Mouse (Mus musculus) hindbrain, postnatal 0 days (tissue): ENCODE measurements around the gene Cpne6. TPM values are rescaled to one million over a fixed set of nuclear protein-coding genes. Genes with fewer than 3 reads are reported as not detected.

ENCODE experiments used
- ATAC-seq: fragments of 200-750 bp; cut with Nextera tagmentation; 2 replicates; pipeline ENCODE4 v1.8.0; 2017; ENCODE audit warnings: mild to moderate bottlenecking, moderate TSS enrichment, moderate library complexity
- DNase-seq: peaks from one replicate; pipeline ENCODE4 v3.0.0-alpha.2; 2015; ENCODE audit warnings: low spot score
- H3K27ac ChIP-seq: fragments of 300-500 bp; sonication (generic); 2 replicates; pipeline ENCODE4 v1.5.1; 2014; ENCODE audit warnings: mild to moderate bottlenecking
- H3K27me3 ChIP-seq: fragments of 300-500 bp; sonication (generic); 2 replicates; pipeline ENCODE4 v1.6.1; 2014; ENCODE audit warnings: low read length, mixed read lengths; ENCODE audit not compliant: insufficient read depth
- H3K36me3 ChIP-seq: fragments of 300-500 bp; sonication (generic); 2 replicates; pipeline ENCODE4 v1.6.1; 2014; ENCODE audit warnings: low read length, mixed read lengths; ENCODE audit not compliant: insufficient read depth
- H3K4me1 ChIP-seq: fragments of 300-500 bp; sonication (generic); 2 replicates; pipeline ENCODE4 v1.6.1; 2014; ENCODE audit warnings: antibody characterized with exemption, low read length, mixed read lengths; ENCODE audit not compliant: insufficient read depth
- H3K4me2 ChIP-seq: fragments of 300-500 bp; sonication (generic); 2 replicates; pipeline ENCODE4 v1.6.1; 2014; ENCODE audit warnings: low read depth, mild to moderate bottlenecking, low read length, moderate library complexity, mixed read lengths
- H3K4me3 ChIP-seq: fragments of 300-500 bp; sonication (generic); 2 replicates; pipeline ENCODE4 v1.5.1; 2014; ENCODE audit warnings: low read length
- H3K9ac ChIP-seq: fragments of 300-500 bp; sonication (generic); replicated peaks from 2 replicates; pipeline ENCODE4 v1.6.1; 2014; ENCODE audit warnings: mild to moderate bottlenecking, low read length, moderate library complexity, mixed read lengths
- H3K9me3 ChIP-seq: fragments of 300-500 bp; sonication (generic); 2 replicates; pipeline ENCODE4 v1.6.1; 2016; ENCODE audit warnings: low read length, mixed read lengths
- CTCF ChIP-seq: IDR thresholded peaks from 2 replicates; pipeline ENCODE4 v1.5.1; 2016; ENCODE audit warnings: antibody characterized with exemption, control low read depth, low read depth
- WGBS: fragments of 180-500 bp; shearing (Covaris S2); extraction: QIAGEN DNeasy Blood & Tissue Kit; methylation state at CpG from one replicate; pipeline ENCODE4 v1.1.7; 2014; 5-methylcytosine and 5-hydroxymethylcytosine counted together
- polyA plus RNA-seq: library from polyadenylated mRNA; unstranded; fragments of >200 nt; fragmentation: Nextera tagmentation; extraction: Ambion mirVana; gene quantifications from 2 replicates; pipeline ENCODE4 v1.2.1, GENCODE M21; 2015
- total RNA-seq: library from RNA; depleted of rRNA; stranded (reverse); fragments of >200 nt; gene quantifications from 2 replicates; pipeline ENCODE4 v1.2.3, GENCODE M21; 2014

Gene Cpne6
- total and polyA plus RNA-seq, 2 experiments from 2014 or later = 19.7 to 25.3 TPM

- no peak for DNase-seq
- Histone ChIP-seq H3K9ac (no peak overlapping the region), H3K27me3 (no peaks in the 10 kb centered on the region), H3K4me2 (no peak overlapping the region), H3K4me3 (no peak overlapping the region), H3K9me3 (no peaks in the 10 kb centered on the region), H3K36me3 (peaks cover 26% of the 10 kb centered on the region), H3K27ac (no peak overlapping the region), H3K4me1 (peaks cover 8% of the 10 kb centered on the region)
- 36% methylated on average over 9 of the region's 9 CpGs for WGBS
- TF ChIP-seq CTCF = no peak
- no peak for ATAC-seq
Measured at GRCm38 (mm10) chr14:55544334-55544733, 34.1 kb downstream of the Cpne6 start.

GRCm38 (mm10) chr14:55550191-55550590 is 39.9 kb downstream of the Cpne6 start:
- WGBS = 65% methylated on average over 6 of the region's 6 CpGs
- no peak for DNase-seq
- TF ChIP-seq CTCF = no peak
- H3K36me3 ChIP-seq = peaks cover 18% of the 10 kb centered on the region
- H3K4me2 ChIP-seq = no peak overlapping the region
- no peaks in the 10 kb centered on the region for H3K27me3 ChIP-seq
- H3K27ac ChIP-seq = no peak overlapping the region
- no peaks in the 10 kb centered on the region for H3K9me3 ChIP-seq
- no peak overlapping the region for H3K4me3 ChIP-seq
- no peaks in the 10 kb centered on the region for H3K4me1 ChIP-seq
- H3K9ac ChIP-seq = no peak overlapping the region
- ATAC-seq = no peak

DNA sequence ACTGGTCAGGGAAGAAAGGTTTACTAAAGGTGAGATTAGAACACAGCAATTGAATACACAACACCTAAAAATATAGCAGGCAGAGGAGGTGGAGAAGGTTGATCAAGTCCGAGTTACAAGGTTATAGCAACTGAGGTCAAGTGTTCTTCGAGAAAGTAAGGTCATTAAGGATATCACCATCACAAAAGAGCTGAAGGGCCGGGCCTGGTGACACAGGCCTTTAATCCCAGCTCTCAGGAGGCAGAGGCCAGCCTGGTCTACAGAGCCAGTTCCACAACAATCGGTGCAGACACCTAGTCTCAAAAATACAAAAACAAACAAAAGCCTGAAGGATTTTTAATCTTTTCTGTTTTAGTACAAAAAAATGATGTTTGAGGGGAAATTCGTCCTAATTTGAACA is 41.1 kb downstream of the Cpne6 start:
- no peaks in the 10 kb centered on the region for H3K27me3 ChIP-seq
- H3K27ac ChIP-seq = no peak overlapping the region
- H3K4me1 ChIP-seq = no peaks in the 10 kb centered on the region
- H3K4me3 ChIP-seq = no peak overlapping the region
- no peak overlapping the region for H3K9ac ChIP-seq
- TF ChIP-seq CTCF = no peak
- H3K9me3 ChIP-seq = no peaks in the 10 kb centered on the region
- ATAC-seq (no peak), DNase-seq (no peak)
- peaks cover 16% of the 10 kb centered on the region for H3K36me3 ChIP-seq
- 71% methylated on average over 5 of the region's 5 CpGs for WGBS
- no peak overlapping the region for H3K4me2 ChIP-seq

- 91% methylated on average over 8 of the region's 8 CpGs for WGBS
- H3K9ac ChIP-seq = no peak overlapping the region
- TF ChIP-seq CTCF = no peak
- H3K9me3 ChIP-seq = no peaks in the 10 kb centered on the region
- H3K27ac ChIP-seq = no peak overlapping the region
- DNase-seq (no peak), ATAC-seq (no peak)
- no peak overlapping the region for H3K4me2 ChIP-seq
- no peaks in the 10 kb centered on the region for H3K4me1 ChIP-seq
- no peaks in the 10 kb centered on the region for H3K27me3 ChIP-seq
- peaks cover 16% of the 10 kb centered on the region for H3K36me3 ChIP-seq
- no peak overlapping the region for H3K4me3 ChIP-seq
Measured at GRCm38 (mm10) chr14:55551794-55552193, 41.5 kb downstream of the Cpne6 start.

DNA sequence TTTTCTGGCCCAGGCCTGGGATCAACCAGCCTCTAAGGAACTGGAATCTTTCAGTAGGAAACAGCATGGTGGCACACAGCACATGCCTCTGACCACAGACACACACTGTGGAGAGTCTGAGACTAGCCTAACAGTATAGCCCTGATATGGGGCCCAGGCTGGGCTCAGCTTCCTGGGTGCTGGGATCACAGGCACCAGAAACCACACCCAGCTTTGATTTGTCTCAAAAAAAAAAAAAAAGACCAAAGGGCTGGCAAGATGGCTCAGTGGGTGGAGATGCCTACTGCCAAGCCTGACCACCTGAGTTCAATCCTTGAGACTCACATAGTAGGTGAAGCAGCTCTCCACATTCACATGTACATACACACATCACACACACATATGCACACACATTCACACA is 44.4 kb downstream of the Cpne6 start:
- H3K4me3 ChIP-seq = no peak overlapping the region
- no peak for ATAC-seq
- H3K4me2 ChIP-seq = no peak overlapping the region

GRCm38 (mm10) chr14:55555788-55556187 is 45.5 kb downstream of the Cpne6 start:
- DNase-seq = no peak
- no peak for TF ChIP-seq CTCF
- H3K9ac ChIP-seq = no peak overlapping the region
- no peaks in the 10 kb centered on the region for H3K36me3 ChIP-seq
- H3K4me2 ChIP-seq = no peak overlapping the region
- no peaks in the 10 kb centered on the region for H3K4me1 ChIP-seq
- H3K27ac ChIP-seq = no peak overlapping the region
- no peaks in the 10 kb centered on the region for H3K9me3 ChIP-seq
- H3K4me3 ChIP-seq = no peak overlapping the region
- WGBS = 84% methylated on average over 3 of the region's 3 CpGs
- ATAC-seq = no peak
- no peaks in the 10 kb centered on the region for H3K27me3 ChIP-seq

More for the DNA sequence above, 44.4 kb downstream of the Cpne6 start:
- H3K9me3 ChIP-seq = no peaks in the 10 kb centered on the region
- no peaks in the 10 kb centered on the region for H3K4me1 ChIP-seq
- no peak overlapping the region for H3K9ac ChIP-seq
- H3K27me3 ChIP-seq = no peaks in the 10 kb centered on the region
- TF ChIP-seq CTCF = no peak
- H3K27ac ChIP-seq = no peak overlapping the region
- no peaks in the 10 kb centered on the region for H3K36me3 ChIP-seq
- no peak for DNase-seq

- 31% methylated on average over 5 of the region's 5 CpGs for WGBS
- H3K4me3 ChIP-seq = no peak overlapping the region
- H3K4me2 ChIP-seq = no peak overlapping the region
- DNase-seq (peak; percentile 83), ATAC-seq (no peak)
- no peaks in the 10 kb centered on the region for H3K27me3 ChIP-seq
- H3K4me1 ChIP-seq = peaks cover 11% of the 10 kb centered on the region
- no peak overlapping the region for H3K27ac ChIP-seq
- no peak overlapping the region for H3K9ac ChIP-seq
- no peaks in the 10 kb centered on the region for H3K36me3 ChIP-seq
- peak; percentile 87 for TF ChIP-seq CTCF
- H3K9me3 ChIP-seq = no peaks in the 10 kb centered on the region
Measured at GRCm38 (mm10) chr14:55557003-55557402, 46.8 kb downstream of the Cpne6 start.

- H3K9ac ChIP-seq = no peak overlapping the region
- no peak overlapping the region for H3K27ac ChIP-seq
- no peaks in the 10 kb centered on the region for H3K9me3 ChIP-seq
- DNase-seq = no peak
- H3K27me3 ChIP-seq = no peaks in the 10 kb centered on the region
- H3K4me1 ChIP-seq = peaks cover 15% of the 10 kb centered on the region
- H3K4me3 ChIP-seq = no peak overlapping the region
- TF ChIP-seq CTCF = no peak
- ATAC-seq = no peak
- WGBS = 91% methylated on average over 3 of the region's 3 CpGs
- H3K4me2 ChIP-seq = no peak overlapping the region
- H3K36me3 ChIP-seq = no peaks in the 10 kb centered on the region
Measured at GRCm38 (mm10) chr14:55557587-55557986, 47.3 kb downstream of the Cpne6 start.
